Mouse (Mus musculus) heart, postnatal 10 days (tissue): ENCODE results near the gene Chmp5. TPM values are rescaled to one million over a fixed set of nuclear protein-coding genes. Genes with fewer than 3 reads are reported as not detected.
"Not testable (repeated sequence)": the region's sequence is repeated elsewhere in the genome, so short reads cannot be mapped to it uniquely, and the experiment has no call there.

ENCODE experiments used
- DNase-seq, 2 experiments: peaks; one replicate each; pipeline ENCODE4 v3.0.0; 2021
- intact Hi-C: fragments of 180-260 bp; cut with DNase I; formaldehyde crosslinking; loops from one replicate; pipeline ENCODE4 v1.15.1; 2025
- total RNA-seq, 2 experiments: library from RNA; stranded (reverse); gene quantifications; 2 replicates each; pipeline ENCODE4 v1.2.3; 2021

The Chmp5 gene
- 10 to 100 TPM; 38.9 to 43.7 TPM for total RNA-seq

- intact Hi-C loops, result loop anchor here (2.0 kb wide), 1 partner anchor 23 kb away; the partner anchor contains the start of gene Nfx1
- DNase-seq, result peak; percentile 99 to 100
Measured at GRCm38 (mm10) chr4:40948160-40948708, at the start of gene Chmp5, which contains the start of gene Bag1. Gene Chmp5 (plus strand): TSS chr4:40948407. Gene Bag1 (minus strand): TSS chr4:40948294.

DNA sequence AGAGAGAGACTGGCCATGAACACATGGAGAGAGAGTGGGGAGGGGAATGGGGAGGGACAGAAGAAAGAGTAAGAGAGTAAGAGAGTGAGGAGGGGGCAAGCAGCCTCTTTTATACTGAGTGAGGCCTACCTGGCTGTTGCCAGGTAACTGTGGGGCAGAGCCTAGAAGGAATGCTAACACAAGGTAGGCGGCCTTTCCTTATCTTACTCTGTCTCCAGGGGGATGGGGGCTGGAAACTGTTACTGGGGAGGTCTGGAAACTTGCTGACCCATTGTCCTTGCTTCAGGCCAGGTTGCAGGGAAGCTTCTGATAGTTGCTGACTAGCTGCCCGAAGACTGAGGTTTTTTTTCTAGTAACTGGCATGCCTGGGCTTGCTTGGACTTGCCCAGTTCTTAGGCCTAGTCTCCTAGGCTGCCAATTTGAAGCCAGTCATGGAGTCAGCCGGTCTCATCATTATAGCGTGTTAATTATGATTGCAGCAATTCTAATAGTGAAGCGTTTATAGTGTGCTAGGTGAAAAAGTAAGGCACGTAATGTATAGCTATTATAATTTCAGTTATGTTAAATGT lies 49.6 kb upstream of the Chmp5 start:
- DNase-seq, result no peak
- intact Hi-C loops, result no loop called here

- intact Hi-C loops, result no loop called here
- no peak for DNase-seq
Measured at GRCm38 (mm10) chr4:40899264-40899663, 48.9 kb upstream of the Chmp5 start.

DNA sequence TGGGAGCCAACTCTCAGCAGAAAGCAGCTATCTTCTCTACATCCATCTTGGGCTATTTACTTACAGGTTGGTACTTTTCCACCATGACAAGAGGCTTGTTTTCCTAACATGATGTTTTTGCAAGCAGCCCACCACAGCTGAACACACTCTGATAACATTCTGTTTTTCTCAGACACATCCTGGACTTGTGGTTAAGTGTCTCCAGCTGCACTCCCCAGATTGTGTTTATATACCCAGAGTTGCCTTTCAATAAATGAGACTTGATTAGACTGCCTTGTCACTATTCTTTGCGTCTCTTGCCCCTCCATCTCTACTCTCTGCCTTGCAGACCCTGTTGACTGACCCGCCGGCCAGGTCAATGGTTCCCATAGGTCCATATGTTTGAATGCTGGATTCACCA lies 48.1 kb upstream of the Chmp5 start:
- intact Hi-C loops, result no loop called here
- DNase-seq, result no peak

- intact Hi-C loops, result no loop called here
- DNase-seq, result no peak
Measured at GRCm38 (mm10) chr4:40900612-40901011, 47.6 kb upstream of the Chmp5 start.

- intact Hi-C loops, result loop anchor here (1.0 to 5.0 kb wide), 2 partner anchors 54 to 132 kb away; partner anchors contain the start of gene B4galt1
- peak; percentile 28 to 51 for DNase-seq
Measured at GRCm38 (mm10) chr4:40906298-40906697, 41.9 kb upstream of the Chmp5 start.

DNA sequence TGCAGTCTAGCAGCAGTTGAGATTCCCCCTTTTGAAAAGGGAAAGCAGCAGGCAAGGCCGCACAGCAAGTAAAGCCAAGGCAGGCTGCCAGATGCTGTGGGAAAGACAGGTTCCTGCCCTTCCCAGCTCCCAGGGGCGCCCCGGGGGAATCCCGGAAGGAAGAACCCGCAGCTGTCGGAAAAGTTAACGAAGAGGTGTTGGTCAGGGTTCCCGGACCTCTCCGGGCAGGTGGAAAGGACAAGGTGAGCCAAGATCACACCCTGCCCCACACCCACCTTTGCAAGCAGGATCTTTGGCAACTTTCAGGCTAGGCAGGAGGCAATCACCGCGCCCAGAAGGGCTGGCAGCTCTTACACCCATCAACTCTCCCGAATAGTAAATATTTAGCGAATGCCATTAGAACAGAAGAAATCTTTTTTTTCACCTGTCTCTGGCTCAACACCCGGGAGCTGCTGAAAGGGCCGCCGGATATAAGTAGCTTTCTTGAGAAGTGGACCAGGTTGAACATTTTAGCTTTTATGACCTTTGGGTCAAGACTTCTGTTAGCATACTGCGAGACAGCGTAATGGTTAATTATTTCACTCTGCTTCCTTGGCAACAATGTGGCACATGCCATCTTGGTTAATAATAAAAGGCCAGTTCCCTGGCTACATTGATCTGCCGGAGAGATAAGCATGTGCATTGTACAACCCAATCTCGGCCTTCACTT lies 39.8 kb upstream of the Chmp5 start:
- intact Hi-C loops, result loop anchor here (5.0 kb wide), 1 partner anchor 56 kb away; the partner anchor contains the start of gene B4galt1
- peak; percentile 54 to 68 for DNase-seq

DNA sequence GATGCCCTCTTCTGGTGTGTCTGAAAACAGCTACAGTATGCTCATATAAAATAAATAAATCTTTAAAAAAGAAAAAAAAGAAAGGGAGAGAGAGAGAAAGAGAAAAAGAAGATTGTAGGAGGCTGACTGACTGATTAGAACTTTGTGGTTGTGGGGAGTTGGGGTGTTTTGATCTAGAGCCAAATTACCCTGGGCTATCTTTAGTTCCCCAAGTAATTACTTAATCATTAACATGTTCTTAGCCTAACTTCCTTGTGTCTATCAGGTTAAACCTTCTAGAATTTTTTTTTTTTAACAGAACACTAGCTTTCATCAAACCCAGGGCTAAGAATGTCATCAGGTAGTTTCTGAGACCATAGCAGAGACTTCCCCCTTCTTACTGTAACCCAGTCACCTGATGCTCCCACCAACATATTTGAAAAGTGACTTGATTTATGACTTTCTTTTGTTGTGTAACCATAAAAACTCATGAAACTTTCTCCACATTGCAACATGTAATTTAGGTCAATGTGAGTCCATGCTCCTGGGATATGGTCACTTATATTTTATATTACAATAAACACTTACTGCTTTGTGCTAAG lies 33.8 kb upstream of the Chmp5 start:
- intact Hi-C loops, result no loop called here
- no peak for DNase-seq

- DNase-seq, result no peak
- intact Hi-C loops, result no loop called here
Measured at GRCm38 (mm10) chr4:40915947-40916346, 32.3 kb upstream of the Chmp5 start.

- intact Hi-C loops, result no loop called here
- no peak for DNase-seq
Measured at GRCm38 (mm10) chr4:40916592-40917155, 31.5 kb upstream of the Chmp5 start.

- intact Hi-C loops, result no loop called here
- DNase-seq, result peak; percentile 45 to 53
Measured at GRCm38 (mm10) chr4:40919785-40920184, 28.4 kb upstream of the Chmp5 start, which contains the start of gene Spink4. Gene Spink4 (plus strand): TSS chr4:40920052.

GRCm38 (mm10) chr4:40920576-40920975 lies 27.6 kb upstream of the Chmp5 start:
- intact Hi-C loops, result no loop called here
- DNase-seq, result no peak

DNA sequence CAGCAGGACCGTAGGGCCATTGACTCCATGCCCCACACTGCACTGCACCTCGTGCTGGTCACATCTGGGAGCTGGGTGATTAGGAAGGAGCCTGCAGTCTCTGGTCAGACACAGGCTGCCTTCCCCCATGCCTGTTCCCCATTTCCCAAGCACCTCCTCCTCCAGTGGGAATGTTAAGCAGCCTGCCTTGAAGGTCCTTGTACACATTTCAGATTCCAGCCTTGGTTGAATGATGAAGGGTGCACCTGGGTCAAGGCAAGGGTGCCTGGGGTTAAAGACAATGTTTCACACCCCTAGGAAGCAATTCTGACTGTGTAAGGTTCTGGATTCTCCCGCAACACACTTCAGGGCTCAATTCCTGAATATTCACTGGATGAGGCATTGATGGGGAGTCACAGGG lies 26.9 kb upstream of the Chmp5 start:
- intact Hi-C loops, result no loop called here
- DNase-seq, result no peak

GRCm38 (mm10) chr4:40923087-40923651 lies 25.0 kb upstream of the Chmp5 start:
- intact Hi-C loops, result no loop called here
- no peak for DNase-seq

GRCm38 (mm10) chr4:40925568-40925967 lies 22.6 kb upstream of the Chmp5 start:
- intact Hi-C loops, result no loop called here
- no peak for DNase-seq

DNA sequence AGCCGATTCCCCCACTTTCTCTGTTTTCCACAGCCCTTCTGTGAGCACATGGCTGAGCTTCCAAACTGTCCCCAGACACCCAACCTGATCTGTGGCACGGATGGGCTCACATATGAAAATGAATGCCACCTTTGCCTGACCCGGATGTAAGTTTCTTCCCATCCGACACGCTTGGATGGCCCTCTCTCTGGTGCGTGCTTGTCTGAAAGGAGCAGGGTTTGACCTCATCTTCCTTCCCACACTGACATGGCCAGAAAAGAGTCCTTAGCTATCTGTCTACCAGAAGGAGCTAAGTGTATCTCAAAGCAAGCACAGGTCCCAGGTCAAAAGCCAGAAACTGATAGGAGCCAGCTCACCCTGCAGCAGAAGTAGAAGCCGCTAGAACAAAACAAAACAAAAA lies 19.2 kb upstream of the Chmp5 start:
- intact Hi-C loops, result no loop called here
- DNase-seq, result no peak

DNA sequence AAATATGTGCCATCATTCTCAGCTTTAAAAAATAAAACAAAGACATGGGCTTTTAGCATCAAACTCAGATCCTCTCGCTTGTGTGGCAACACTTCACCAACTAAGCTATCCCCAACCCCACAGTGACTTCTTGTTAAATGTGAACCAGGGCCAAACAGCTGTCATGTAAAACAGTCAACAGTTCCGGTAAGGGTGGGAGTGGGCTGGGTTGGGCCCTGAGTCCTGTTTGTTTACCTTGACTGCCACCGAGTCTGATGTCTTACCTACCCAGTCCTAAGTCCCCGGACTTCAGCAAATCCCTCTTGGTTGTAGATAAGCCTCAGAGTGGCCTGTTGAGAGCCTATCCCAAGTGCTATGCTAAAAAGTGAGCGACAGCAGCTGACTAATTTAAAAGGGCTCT lies 14.5 kb upstream of the Chmp5 start:
- DNase-seq, result no peak
- intact Hi-C loops, result no loop called here

- intact Hi-C loops, DNase-seq: not testable (repeated sequence)
Measured at GRCm38 (mm10) chr4:40934369-40934768, 13.8 kb upstream of the Chmp5 start.

- intact Hi-C loops, result no loop called here
- peak; percentile 85 to 86 for DNase-seq
Measured at GRCm38 (mm10) chr4:40936175-40936839, 11.9 kb upstream of the Chmp5 start.

- intact Hi-C loops, result no loop called here
- DNase-seq, result no peak
Measured at GRCm38 (mm10) chr4:40938793-40939192, 9.4 kb upstream of the Chmp5 start.
